Mouse (Mus musculus) ES-CJ7 (cell line): ENCODE data around the gene Lactbl1.

ENCODE experiments used
- DNase-seq: peaks from one replicate; pipeline ENCODE4 v3.0.0; 2011; ENCODE audit warnings: low read depth, low spot score

Lactbl1 gene

DNA sequence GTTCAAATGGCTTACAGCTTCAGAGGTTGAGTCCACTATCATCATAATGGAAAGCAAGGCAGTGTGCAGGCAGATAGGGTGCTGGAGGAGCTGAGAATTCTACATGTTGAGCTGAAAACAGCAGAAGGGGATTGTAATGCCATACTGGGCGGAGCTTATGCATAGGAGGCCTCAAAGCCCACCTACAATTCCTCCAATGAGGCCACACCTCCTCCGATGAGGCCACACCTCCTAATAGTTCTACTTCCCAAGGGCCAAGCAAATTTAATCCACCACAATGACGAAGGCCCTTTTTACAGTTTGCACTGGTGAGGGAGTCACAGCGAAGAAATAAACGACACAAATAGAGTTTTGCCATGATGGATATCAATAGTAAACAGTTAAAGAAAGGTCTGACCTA, 14.1 kb downstream of the Lactbl1 start:
- DNase-seq = peak; percentile 72

DNA sequence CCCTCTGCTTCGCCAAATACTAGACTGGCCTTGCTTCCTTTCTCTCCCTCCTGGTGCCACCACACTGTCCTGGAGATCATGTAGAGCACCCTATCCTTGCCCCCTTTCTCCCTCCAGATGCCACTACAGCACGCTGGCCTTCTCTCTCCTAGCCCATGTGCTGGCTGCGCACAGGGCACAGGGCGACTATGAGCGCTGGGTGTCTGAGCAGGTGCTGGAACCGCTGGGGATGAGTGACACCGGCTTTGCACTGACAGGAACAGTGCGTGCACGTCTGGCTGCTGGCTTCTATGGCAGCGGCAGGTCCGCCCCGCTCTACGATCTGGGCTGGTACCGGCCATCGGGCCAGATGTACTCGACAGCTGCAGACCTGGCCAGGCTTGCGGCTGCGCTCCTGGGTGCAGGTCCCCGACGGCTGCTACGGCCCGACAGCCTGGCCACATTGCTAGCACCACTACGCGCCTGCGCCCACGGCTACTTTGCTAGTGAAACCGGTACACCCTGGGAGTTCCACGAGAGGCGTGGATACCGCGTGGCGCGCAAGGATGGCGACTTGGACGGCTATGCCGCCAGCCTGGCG, 14.7 kb downstream of the Lactbl1 start:
- DNase-seq = peak; percentile 21

DNA sequence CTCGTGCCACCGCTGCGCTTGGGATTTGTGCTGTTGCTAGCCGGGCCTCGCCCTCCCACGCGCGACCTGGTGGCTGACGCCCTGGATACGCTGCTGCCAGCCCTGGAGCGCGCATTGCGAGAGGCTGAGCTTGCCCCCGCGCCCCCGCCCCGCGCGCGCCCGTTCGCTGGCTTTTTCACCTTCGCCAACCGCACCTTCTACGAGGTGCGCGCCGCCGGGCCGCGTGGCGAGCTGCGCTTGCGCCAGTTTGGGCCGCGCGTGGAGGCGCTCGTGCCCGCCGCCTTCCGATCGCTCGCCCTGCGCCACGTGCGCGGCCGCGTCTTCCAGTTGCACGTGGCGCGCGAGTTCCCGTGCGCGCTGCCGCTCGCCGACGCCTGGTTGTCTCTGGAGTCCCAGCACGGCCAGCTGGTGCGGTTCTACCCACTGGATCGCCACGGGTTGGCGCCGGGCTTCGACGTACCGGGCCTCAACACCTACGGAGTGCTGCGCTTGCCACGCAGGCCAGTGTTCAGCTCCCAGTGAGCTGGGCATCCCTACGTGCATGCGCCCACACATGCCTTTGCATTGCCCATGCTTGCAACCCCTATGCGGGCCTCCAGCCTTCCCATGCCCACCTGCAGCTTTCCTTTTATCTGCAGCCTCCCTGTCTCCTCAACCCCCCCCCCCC, 15.3 kb downstream of the Lactbl1 start:
- DNase-seq = peak; percentile 61

DNA sequence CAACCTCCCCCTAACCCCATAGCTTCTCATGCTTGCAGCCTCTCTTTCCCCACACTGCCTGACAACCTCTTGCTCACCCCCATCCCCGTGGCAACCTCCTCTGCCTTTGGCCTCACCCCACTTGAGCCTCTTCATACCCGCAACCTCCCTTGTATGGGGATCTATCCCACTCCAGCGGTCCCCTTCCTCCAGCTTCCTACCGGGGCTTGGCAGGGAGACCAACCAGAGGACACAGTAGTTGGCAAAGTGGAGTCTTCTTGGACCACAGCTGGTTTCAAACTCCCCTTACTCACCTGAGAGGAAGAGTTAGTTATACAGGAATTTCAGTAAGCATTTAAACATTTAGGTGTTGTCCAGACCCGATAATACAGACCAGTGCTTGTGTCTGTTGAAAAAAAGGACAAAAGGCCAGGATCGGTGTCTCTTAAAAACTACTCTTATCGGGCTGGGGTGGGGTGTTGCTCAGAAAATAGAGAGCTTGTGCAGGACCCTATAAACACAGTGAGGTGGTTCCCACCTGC, 15.9 kb downstream of the Lactbl1 start:
- DNase-seq = no peak

DNA sequence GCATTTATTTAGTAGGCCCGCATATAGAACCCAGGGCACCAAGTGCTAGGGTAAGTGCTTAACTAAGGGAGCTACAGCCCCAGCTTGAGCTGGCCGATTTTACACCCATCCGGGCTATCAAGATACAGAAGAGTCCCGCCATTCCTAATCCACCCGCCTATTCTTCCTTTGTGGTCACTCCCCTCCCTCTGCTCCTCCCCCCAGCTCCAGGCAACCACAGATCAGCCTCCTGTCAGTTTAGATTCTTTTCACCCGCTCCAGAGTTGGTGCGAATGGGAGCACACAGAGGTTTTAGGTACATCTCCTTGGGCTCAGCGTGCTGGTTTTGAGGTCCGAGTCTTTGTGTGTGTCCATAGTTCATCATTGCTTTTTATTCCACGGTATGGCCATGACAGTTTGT, 16.5 kb downstream of the Lactbl1 start:
- DNase-seq = peak; percentile 65

DNA sequence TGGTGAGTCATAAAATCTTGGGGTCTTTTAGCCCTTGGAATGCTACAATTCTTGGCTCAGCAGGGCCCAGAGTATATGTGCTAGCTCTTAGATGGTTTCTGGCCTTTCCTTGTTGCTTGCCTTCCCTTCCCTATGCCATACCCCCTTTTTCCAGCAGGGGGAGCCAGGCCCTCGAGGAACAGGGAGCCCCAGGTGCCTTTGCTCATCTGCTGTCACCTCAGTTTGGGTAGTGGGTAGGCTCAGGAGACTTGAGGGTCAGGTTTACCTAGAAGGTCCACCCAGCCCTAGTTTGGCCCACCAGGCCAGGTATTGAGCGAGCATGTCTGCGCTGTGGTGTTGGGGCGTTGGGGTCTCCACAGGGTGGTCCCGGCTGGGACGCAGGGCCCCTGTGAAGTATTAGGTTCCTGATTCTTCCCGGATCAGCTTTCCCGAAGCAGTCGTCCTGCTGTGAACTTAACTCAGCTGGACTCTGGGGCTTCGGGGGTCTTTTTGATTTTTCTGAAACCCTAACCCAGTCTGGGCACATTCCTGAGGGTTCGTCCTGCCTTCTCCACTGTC, 26.6 kb downstream of the Lactbl1 start:
- peak; percentile 74 for DNase-seq

DNA sequence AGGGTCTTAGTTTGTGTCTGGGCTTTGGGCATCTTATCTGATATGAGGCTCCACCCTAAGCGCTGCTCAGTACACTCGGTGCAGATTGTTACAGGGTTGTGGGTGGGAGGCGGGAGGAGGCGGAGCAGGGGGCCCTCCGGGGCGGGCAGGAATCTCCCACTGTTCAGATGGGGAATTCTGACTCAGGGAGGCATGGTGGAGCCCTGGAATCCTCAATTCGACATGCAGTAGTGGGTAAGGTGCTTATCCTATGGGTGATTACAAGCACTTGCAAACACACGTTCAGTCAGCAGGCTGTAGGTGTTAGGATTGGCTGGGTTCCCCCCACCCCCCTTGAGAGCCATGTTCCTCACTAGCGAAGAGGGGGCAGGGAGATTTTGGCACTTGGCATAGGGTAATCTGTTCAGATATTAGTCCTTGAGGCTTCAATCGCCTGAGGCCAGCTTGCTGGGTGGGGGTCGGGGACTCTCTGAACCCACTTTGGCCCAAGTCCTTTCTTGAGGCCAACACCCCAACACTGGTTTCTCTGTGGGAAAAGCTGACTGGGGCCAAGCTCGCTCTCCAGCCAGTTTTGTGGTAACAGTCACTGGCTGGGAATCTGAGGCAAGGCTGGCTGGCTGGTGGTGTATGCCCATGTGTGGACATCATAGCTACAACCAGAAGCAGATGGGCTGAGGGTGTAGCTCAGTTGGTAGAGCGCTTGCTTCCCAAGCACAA, 27.2 kb downstream of the Lactbl1 start:
- no peak for DNase-seq

DNA sequence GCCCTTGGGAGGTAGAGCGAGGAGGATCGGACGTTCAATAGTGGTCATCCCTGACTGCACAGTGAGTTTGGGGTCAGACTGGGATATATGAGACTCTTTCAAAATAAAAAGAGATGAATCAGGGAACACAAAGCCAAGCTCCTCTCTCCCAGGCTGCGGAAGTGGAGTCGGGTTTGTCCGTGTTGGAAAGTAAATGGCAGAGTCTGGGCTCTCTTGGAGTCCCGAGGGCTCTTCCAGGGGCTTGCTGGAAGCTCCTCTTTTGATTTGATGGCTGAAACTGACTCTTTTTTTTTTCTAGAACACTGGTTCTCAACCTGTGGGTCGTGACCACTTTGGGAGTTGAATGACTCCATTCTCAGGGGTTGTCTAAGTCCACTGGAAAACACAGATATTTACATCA, 27.8 kb downstream of the Lactbl1 start:
- DNase-seq = no peak

DNA sequence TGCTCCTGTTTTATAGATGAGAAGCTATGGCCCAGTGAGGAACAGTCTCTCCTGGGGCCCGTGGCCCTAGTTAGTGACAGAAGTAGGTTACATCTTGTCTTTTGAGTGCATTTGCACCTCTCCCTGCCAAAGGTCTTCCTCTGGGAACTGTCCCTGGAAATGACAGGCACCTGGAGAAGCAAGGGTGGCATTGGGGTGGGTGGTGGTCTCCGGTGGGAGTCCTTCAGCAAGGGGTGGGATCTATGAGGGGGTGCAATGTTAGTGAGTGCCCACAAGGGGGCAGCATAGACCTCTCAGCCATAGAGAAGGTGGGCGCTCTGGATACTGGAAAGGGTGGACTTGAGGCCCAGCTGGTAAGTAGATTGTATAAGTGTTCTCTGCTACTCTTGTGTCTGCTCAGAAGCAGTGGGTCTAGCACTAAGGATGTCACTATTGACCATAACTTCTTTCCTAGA, 29.0 kb downstream of the Lactbl1 start:
- DNase-seq = peak; percentile 52

DNA sequence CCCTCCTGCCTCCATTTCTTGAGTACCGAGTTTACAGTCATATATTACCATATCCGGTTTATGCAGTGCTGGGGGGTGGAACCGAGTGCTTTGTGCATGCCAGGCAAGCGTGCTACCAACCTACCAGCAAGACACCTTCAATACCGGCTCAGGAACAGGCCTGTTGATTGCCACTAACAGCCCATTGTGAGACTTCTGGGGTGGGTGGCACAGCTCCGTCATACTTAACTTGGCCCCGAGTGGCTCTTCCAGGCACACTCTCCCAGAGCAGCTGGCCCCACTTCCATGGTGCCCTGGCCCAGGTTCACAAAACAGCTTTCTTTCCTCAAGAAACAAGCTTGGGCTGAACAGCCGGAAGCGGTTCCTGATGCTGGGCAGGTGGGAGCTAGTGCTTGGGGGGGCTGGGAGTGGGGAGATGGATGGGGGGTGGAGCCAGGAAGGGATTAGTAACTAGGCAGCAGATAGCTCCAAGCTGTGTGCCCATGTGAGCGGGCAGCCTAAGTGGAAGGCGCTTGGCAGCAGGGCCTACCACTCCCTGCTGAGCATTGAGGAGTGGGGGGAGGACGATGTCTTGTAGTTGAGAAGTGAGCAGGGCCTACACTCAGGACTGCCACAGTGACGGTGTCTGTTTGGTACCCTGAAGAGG, 29.6 kb downstream of the Lactbl1 start:
- DNase-seq = no peak

DNA sequence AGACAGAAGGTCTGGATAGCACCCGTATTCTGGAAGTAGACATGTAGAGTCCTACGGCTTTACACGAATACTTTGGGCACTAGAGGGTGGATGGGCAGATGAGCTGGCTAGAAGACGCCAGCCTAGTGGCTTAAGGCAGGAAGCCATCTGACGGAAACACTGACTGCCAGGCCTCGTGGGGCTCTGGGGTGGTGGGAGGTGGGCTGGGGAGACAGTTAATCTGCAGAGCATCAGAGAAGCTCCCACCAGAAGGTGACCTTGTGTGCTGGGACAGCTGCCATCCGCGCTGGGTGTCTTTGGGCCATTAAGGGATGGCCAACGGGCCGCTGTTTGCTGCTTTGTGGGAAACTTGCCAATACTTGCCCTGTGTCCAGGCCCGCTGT, 30.1 kb downstream of the Lactbl1 start:
- DNase-seq = no peak

DNA sequence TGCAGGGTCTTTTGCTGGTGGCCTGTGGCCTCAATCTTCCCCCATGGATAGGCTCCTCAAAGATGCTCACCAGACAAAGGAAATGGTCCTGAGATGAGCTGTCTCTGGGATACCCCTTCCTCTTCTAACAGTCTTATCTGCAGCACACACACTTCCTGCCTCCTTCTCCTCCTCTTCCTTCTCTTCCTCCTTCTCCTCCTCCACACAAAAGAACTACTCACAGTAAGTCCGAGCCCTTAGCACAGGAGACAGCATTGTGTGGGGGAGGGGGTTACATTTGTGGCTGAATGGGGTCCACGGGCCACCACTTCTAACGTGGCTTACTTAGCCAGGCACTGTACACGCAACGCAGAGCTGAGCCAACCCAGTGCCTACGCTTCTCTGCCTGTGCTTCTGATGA, 30.6 kb downstream of the Lactbl1 start:
- DNase-seq = no peak

DNA sequence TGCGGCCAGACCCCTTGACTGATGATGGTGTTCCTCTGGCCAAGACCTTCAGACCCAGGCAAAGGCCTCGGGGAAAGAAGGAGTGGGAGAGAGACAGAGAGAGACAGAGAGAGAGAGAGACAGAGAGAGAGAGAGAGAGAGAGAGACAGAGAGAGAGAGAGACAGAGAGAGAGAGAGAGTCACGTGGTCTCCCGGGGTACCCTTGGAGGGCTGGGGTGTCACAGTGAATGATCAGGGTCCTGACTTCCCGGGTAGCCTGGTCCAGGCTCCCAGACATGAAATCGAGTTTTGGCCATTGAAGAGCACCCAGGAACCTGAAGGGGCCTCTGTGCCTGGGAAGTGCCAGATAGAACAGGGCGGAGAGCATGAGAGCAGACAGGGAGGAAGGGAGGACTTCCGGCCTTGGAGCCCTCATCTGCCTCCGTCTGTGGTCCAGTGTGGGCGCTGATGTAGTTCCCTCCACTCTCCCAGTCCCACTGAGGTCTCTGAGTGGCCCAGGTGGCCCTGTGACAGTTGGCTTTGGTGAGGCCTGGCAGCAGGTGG, 31.3 kb downstream of the Lactbl1 start:
- DNase-seq = no peak

DNA sequence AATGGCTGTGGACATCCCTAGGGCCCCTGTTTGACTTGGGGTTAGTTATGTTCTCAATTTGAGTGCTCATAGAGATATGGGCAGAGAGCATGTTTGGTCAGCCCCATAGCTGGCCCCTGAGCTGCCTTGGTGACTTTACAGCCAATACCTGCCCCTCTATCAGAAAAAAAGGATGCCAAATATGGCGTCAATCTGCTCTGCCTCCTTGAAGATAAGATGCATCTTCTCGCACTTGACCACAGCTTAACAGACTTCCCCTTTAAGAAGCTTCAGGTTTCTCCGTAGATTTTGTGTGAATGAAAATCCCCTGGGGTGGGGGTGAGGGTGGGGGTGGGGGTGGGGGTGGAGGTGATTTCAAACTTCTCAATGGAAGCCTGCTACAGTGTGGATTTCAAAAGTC, 35.5 kb downstream of the Lactbl1 start:
- DNase-seq = no peak

DNA sequence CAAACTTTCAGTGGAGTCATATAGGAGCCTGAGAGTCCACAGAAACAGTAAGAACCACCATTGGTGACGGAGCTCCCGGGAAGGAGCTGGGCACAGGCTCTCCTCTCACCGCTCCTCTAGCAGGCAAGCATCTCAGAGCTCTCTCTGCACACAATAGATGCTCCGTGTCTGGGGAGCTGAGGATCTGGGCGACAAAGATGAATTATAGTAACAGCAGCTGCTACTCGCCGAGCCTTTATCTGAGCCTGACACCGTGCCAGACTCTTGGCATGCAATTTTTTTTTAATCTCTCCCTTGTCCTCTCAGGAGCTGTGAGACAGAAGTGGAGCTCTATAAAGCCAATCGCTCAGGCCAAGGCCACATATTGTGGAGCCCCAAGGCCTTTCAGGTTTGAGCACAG, 42.6 kb downstream of the Lactbl1 start:
- no peak for DNase-seq

DNA sequence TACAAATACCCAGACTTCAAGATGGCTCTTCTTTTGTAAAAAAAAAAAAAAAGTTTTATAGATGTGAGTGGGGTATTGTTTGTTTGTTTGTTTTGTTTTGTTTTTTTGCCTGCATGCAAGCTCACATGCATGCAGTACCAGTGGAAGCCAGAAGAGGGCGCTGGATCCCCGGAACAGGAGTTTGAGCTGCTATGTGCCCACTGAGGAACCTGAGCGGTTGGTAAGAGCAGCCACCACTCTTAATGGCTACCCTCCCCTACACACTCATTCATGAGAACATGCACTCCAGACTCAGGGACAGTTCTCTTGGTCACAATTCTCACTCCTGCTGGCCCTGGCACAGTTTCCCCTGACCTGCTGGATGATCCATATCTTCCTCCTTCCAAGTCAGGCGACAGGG, 43.6 kb downstream of the Lactbl1 start:
- DNase-seq = peak; percentile 46

DNA sequence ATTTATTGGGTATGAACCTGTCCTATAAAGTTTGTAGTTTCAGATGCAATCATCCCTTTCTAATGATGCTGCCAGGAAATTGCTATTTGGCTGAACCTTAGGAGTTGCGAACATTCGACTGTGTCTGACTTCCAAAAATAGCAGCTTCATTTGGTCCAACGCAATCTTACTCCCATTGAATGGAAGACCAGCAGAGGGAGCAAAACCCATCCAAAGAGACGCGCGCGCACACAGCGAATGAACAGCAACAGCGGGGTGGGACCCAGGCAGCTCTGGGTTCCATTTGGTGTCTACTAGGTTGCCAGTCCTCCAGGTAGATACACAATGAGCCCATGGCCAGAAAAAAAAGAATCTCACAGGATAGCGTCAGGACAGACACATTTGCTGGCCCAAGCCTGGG, 45.3 kb downstream of the Lactbl1 start:
- peak; percentile 75 for DNase-seq

DNA sequence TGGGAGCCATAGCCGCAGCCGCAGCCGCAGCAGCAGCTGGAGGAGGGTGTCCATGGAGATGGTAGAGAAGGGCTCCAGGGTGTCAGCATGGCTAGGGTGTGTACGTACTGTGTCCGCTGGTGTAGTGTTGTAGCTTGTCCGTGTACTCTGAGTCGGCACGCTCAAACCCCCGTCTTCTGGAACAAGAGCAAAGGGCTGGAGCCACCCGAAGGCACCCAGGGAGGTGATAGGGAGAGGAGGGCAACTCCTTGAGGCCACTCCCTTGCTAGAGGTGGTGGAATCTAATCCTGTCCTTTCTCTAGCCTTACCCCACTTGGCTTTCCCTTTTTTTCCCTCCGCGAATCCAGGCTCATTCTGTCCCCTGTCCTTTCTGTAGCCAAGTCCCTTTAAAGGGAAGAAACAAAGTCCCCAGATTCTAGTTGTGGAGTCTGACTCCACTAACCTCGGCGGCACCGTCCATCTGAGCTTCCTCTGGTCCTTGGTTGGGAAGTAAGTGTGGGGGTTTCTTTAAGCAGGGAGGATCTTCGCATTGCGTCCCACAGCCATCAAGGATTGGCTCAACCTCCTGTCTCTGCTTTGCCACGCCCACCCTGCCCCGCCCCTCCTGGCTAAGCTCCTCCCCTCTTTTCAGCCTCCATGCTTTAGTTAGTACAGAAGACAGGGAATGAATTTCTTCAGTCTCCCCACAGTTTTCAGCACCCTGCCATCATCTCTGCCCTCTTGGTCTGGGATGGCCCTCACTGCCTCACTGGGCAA, 50.1 kb downstream of the Lactbl1 start:
- peak; percentile 56 for DNase-seq

DNA sequence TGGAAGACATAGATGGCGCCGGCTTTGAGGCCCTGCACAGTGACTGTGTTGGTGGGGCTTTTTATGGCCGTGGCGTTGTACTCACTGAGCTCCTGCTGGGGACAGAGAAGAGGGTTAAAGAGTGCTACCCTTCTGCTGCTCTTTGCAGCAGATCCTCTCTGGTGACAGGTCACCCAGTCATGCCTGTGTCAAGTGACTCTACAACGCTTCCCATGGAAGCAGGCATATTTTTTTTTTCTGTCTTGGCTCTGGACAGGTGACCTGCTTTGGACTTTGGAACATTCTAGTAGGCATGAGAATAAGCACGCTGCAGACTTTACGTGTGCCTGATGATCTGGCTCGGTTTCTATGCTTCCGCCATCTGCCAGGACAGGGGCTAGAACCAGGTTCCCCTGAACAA, 53.0 kb downstream of the Lactbl1 start:
- no peak for DNase-seq

DNA sequence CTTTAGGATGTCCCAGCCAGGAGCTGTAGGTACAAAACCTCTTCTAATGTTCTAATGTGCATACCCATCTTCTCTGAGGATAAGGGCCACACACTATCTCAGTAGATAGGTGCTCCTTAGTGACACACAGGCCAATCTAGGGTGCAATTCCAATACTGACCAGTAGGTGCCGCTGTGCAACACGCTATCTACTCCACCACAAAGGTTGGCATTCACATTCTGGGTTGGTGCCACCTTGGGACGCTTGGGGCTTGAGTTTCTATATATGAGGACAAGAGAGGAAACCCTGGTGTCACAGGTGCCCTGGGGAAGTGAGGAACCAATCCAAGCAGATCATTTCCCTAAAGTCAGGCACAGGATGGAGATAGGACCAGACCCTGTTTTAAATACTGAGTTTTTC, 56.1 kb downstream of the Lactbl1 start:
- DNase-seq = peak; percentile 78

DNA sequence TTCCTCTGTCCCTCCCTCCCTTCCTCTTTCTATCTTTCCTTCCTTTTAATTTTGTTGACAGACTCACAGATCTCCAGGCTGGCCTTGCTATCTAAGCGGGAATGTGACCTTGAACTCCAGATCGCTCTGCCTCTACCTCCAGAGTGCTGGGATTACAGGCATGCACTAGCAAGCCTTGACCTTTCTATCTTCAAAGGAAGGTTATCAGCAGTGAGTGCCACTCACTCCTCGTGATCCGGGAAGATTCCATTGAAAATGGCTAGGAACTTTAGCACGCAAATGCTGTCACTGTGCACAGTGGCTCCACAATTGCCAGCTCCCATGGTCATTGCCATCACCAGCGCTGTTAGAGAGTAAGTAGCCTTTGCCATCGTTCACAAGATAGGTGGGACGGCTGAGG, 56.8 kb downstream of the Lactbl1 start:
- peak; percentile 46 for DNase-seq
